Mouse (Mus musculus) WW6 (cell line): Measurements from ENCODE around the gene Rnf207.

Experiments used
- DNase-seq: peaks from one replicate; pipeline ENCODE4 v3.0.0-alpha.2; 2013; ENCODE audit warnings: low read depth, low spot score

The Rnf207 gene

DNA sequence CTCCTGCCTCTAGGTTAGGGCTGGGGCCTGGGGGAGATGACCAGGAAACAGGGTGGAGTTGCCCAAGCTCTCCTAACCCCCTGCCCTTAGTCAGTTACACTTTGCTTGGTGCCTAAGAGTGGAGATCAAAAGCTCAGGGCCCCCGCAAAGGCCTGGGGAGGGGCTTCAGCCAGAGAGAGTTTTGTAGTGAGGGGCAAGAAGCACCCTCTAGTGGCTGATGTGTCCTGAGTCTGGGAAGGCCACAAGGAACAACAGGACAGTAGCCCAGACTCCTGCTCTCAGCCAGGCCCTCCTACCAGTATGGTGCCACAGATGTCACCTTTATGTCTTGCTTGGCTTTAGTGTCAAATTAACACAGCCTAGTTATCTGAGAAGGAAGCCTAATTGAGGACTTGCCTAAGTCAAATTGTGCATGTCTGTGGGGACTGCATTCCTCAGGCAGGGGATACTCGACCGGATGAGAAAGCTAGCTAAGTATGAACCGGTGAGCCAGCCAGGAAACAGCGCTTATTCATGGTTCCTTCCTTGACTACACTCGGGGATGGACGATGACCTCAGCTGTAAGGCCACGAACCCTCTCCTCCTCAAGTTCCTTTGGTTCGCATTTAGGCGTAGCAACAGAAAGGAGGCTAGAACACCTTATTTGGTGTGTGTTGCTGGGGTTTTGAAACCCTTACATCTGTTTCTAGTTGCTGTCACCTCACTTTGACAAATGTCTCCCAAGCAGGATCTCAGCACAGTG lies 24.4 kb downstream of the Rnf207 start:
- DNase-seq: no peak

DNA sequence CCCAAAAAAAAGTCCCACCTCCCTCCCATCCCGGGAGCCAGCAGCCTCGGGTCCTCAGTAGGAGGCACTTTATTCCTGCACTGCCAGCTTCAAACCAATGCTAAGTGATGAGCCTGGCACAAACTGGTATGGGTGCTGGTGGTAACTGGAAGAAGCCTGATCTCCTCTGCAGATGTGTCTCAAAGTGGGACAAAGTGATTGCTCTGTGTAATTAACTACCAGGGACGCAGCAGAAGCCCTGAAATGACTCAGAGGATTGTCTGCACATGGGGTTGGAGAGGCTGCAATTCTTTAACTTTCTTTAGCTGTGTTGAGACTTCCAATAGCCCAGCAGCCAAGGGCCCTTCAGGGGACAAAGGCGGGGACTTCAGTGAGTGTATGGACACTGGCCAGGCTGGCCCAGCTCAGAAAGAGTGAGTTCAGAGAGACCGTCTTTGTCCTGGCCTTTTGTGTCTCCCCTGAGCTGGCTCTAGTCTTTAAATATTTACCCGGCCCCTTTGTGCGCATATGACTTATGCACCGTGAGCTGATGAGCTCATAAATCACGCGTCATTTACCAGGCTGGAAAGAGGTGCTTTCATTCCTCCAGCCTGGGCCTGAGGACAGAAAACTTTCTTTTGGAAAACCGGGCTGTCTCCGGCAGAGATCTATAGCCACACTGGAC lies 26.6 kb downstream of the Rnf207 start:
- no peak for DNase-seq

DNA sequence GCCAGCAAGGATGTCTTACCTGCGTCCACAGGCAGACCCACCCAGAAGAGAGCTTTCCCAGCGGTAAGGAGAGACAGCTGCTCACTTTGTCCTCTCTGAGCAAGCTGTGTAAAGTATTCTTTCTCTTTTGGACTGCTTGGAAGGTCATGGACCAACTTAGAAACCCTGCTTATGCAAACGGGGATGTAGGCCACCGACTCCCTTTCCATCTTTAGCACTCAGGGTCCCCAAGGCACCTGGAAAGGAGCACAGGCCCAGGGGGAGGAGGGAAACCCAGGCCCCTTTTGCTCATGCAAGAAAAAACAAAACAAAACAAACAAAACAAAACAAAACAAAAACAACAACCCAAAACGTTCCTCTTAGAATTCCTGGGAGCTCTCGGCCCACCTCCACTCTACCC lies 27.2 kb downstream of the Rnf207 start, which contains the start of gene Hes3:
Hes3 (minus strand) TSS at position 101 of the 400 bp plus-strand sequence.
- DNase-seq: no peak

DNA sequence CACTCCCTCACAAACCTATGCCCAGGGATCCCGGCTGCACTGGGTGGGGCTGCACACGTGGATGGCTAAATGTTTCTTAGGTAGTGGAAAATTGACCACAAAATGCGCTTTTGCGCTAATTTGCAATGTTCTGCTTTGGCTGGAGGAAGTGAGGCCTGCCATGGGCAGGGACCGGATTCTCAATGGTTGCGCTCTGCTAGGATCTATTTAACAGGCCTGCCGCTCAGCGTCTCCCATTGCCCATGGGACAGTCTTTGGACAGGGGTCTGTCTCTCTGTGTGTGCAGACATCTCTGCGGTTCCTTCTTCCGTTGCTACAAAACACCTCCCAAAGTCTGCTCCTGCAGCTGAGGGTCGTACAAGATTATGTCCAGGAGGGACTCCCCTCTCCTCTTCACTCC lies 27.8 kb downstream of the Rnf207 start:
- no peak for DNase-seq

DNA sequence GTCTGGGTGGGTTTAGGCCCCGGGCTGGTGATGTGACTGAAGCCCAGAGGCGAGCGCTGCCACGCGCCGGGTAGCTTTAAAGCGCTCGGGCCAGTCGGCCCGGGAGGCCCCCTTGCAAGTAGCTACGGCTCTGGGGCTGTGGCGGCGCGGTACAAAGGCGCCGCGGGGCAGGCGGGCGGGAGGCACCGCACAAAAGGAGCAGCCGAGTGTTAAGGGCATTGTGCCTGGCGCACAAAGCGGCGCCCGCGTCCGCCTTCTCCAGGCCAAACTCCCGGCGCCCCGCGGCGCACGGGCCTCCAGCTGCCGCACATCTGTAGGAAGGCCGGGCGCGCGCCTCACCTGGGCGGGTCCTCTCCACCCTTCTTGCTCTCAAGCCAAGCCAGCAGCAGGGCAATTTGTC lies 28.4 kb downstream of the Rnf207 start:
- peak; percentile 56 for DNase-seq

DNA sequence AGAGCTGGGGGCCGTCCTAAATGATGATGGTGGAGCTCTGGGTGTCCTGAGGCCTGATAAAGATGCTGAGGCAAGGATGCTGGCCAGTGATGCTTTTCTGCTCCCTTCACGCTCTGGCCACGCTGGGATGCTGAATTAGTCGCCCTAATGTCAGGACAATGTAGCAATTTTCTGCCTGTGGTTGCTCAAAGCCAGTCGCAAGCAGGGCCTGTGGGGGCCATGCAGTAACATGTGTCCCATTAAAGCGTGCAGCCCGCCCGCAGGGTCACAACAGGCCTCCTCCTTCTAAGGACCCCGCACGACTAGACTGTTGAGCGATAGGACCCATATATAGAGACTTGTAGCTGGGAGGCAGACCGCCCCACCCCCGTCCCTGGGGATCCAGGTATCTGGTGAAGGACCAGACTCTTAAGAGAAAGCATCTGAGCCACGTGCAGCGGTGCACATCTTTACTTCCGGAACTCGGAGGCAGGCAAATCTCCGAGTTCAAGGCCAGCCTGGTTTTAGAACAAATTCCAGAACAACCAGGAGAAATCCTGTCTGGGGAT lies 30.3 kb downstream of the Rnf207 start:
- DNase-seq: no peak

DNA sequence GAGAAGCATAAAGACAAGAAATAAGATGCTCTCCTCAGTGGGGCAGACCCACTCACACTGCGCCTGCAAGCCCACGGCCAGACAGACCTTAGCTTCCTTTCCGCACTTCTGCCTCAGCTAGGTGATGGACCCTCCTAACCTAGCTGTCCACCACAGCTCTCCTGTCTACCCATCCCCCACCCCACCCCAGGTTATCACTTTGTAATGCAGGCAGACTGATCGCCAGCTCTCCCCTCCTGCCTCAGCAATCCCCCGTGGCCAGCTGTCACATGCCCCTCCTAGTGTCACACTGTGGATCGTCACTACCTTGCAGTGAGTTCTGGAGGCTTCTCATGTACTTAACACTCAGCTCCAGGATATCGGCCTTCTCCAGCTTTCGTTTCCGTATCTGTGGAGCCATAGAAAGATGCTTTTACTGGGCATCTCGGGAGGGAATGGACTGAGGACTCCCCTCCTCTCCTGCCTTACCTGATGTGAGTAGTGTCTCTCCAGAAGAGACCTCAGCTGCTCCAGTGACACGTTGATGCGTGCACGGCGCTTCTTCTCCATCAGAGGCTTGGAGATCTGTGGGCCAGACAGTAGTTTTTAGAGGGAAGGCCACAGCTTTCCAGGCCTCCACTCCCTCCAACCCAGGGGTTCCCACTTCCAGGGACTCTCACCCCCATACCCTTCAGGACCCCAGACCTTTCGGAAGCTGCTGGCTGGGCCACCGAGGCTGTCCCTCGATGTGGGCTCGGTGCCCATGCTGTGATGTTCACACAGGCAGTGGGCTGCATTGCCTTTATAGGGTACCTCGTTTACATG lies 31.3 kb downstream of the Rnf207 start:
- no peak for DNase-seq

DNA sequence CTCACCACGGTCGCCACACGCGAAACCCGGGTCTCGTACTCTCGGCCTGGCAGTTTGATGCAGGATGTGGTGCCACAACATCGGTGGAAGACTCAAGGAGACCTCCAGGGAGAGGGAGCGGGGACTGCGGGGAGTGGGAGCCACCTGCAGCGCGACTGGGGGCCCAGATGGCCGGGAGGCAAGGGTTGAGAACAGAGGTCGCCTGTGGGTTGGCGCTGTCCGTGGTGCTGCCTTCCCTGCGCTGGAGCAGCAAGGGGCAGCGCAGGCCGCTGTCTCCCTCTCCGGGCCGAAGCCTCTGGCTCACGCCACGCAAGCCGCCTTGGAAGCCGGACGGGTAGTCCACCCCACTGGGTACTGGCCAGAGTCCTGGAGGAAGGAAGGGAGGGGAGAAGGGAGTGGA lies 31.9 kb downstream of the Rnf207 start:
- no peak for DNase-seq

DNA sequence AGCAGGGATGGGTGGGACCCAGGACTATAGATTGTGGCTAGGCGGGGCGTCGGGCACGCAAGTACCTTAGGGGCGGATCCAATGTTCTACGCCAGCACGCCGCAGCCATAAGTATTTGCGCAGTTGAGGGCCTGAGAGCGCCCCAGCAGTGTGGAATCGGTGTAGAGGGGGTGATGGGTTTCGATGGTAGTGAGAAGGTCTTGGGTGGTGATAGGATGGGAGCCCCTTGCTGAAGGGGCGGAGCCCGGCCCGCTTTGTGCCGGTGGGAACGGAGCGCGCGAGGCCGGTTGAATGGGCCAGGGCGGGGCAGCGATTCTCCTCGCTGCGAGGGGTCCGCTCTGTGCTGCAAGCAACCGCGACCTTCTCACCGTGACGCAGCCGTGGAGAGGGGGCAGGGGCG lies 32.6 kb downstream of the Rnf207 start:
- peak; percentile 46 for DNase-seq

DNA sequence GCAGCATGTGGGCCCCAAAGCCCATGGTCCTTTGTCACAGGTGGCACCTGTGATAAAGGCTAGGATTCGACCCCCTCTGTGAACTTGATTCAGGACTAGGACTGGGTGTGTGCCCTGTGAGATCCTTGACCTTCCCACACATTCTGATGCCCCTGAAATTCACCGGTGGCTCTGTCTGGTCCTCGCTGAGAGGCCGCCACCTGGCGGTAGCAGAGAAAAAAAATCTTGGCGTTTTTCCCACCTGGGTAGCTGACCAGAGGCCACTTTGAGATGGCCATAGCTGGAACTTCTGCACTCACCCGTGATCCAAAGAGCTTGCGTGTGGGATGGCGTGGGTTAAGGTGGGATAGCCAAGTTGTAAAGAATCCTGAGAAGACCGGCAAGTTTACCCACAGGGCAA lies 33.3 kb downstream of the Rnf207 start:
- DNase-seq: no peak

DNA sequence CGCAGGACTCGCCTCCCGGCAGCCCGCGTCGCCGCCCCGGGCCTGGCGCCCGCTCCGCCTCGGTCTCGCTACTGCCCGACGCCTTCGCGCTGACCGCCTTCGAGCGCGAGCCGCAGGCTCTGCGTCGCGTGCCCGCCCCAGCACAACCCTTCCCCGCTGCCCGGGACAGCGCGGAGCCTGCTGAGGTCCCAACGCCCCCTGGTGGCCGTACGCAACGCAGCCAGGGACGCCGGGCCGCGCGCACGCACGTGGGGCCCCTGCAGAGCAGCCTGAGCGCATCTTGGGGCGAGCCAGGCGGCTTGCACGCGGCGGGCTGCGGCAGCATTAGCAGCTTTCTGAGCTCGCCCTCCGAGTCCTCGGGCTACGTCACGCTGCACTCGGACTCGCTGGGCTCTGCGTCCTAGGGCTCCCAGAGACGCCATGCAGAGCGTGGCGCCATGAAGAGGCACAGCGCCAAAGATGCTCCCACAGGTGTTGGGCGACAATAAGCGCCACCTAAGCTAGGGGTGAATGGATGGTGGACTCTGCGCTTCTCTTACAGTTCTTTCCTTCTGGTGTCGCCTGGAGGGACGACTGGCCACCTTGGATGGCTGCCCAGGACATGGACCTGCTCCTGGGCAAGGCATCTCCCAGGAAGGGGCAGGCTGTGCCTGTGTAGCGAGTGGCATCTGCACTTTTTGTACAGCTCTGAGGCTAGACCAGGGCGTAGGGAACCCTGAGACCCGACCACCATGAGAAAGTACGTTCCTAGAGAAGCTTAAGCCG lies 35.4 kb downstream of the Rnf207 start:
- DNase-seq: peak; percentile 63

DNA sequence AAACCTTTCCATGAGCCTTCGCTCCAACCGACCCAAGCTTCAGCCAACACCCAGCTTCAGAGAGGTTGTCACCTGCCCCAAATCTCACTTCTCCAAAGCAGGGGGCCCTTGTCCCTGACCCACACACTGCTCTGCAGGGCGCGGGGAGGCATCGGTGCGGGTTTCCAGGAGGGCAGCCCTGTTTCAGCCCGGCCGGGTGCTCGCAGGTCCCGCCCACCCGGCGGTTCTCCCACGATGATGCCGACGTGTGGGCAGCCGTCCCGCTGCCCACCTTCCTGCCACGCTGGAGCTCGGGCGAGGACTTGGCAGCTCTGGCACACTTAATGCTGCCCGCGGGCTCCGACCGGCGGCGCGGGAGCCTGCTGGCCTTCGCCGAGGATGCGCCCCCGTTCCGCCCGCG lies 36.1 kb downstream of the Rnf207 start:
- DNase-seq: no peak

DNA sequence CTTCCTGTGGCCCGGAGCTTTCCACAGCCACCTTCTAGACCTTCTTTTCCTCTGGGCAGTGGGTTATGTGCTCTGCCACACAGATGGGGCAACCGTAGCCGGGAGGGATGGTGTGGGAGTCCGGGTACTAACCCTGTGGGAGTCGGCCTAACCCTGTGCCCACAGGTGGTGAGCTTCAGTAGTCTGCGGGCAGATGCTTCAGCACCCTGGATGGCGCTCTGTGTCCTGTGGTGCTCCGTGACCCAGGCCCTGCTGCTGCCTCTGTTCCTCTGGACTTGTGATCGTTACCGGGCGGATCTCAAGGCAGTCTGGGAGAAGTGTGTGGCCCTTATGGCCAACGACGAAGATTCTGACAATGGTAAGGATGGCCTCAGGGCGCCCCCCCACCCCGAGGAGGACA lies 37.2 kb downstream of the Rnf207 start:
- no peak for DNase-seq

DNA sequence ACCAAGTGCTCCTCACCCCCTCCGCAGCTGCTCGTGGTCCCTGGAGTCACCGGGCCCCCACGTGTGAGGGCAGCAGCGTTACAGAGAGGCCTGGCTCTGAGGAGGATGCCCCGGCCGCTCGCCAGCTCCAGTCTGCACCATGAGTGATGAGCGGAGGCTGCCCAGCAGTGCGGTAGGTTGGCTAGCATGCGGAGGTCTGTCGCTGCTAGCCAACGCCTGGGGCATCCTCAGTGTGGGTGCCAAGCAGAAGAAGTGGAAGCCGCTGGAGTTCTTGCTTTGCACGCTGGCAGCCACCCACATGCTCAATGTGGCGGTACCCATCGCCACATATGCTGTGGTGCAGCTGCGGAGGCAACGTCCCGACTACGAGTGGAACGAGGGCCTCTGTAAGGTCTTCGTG lies 39.8 kb downstream of the Rnf207 start:
- no peak for DNase-seq

DNA sequence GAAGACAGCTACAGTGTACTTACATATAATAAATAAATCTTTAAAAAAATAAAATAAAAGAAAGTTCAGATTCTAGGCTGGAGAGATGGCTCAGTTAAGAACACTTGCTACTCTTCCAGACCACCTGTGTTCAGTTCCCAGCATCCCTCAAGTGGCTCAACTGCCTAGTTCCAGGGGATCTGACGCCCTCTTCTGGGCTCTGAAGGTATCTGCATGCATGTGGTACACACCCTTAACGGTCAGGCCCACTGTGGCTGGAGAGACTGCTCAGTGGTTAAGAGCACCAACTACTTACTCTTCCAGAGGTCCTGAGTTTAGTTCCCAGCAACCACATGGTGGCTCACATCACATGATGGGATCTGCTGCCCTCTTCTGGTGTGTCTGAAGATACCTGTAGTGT lies 40.9 kb downstream of the Rnf207 start:
- no peak for DNase-seq

DNA sequence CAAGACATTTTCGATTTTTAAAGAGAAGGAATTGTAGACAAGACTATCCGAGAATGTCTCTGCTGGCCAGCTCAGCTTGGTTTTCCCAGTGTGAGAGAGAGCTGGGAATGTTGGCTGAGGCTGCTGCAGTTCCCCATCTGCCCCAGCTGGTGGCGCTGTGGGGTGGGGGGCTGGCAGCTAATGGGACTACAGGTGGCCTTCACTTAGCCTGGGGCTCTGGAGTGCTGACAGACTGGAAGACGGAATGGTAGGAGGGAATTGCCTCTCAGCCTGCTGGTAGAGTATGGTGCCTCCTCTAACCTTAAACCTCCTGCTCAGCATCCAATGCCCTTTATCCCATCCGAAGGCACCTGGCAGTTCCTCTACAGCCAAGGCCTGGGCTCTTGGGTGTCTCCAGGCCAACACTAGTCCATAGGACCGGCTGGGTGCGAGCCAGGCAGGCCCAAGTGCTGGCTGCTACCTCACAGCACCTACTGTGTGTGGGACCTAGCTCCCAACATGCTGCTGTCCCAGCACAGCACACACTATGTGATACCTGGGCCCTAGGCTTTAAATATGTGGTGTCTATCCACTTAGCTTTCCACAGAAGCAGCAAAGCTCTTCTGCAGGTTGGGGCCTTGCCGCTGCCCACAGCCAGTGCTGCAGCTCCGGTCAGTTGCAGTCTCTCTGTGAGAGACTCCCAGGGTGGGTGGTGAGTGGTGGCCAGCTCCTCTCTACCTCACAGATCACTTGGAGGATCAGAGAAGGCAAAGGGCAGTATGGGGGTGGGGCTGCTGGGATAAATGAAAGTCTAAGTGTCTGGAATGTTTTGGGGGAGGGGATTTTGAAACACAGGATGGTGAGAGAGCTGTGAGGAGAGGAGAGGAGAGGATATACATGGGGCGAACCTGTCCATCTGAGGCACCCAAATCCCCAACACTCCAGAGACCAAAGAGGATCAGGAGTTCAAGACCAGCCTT lies 42.1 kb downstream of the Rnf207 start:
- no peak for DNase-seq

DNA sequence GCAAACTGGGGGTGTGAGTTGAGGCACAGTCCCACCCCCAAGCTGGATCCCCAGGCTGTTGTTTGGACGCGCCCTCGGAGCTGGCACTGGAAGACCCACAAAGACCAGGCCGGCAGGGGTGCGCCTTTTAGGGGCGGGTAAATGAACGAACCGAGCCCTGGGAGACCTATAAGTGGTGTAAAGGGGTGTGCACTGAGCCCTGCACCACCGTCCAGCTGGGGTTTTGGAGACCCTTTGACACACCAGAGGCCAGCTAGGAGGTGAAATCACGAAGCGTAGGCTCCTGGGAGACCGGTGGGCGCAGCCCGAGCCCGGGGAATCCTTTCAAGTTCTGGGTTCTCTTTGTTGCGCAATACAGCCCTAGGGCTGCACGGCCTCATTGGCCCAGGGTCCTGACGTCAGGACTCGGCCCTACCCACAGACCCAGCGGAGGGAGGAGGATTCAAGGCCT lies 44.1 kb downstream of the Rnf207 start:
- DNase-seq: no peak

DNA sequence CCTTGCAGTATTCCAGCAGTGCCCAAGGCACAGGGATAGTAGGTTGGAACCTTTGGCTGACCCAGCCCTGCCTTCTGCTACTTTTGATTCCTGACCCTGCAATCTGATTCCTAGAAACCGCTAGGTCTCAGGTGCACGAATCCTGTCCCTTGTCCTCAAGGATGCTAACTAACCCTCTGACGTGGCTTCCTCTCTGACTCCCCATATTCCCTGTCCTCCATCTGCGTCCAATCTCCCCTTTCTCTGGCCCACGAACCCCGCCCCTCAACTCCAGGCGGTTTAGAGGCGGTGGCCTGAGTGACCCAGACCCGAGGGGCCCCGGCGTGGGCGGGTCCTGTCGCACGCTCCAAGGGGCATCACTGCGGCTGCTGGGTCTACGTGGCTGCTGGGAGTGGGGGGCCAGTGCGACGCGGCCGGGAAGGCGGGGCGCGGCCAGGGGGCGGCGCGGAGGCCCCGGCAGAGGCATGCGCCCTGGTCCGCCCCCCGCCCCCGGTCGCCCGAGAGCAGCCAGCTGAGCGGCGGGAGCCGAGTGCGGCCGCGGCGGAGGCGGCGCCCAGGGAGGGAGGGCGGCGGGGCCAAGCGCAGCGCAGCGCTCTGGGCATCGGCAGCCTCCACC lies 45.1 kb downstream of the Rnf207 start, which contains the start of gene Gpr153:
Gpr153 (plus strand) TSS at position 612 of the 616 bp plus-strand sequence.
- no peak for DNase-seq

DNA sequence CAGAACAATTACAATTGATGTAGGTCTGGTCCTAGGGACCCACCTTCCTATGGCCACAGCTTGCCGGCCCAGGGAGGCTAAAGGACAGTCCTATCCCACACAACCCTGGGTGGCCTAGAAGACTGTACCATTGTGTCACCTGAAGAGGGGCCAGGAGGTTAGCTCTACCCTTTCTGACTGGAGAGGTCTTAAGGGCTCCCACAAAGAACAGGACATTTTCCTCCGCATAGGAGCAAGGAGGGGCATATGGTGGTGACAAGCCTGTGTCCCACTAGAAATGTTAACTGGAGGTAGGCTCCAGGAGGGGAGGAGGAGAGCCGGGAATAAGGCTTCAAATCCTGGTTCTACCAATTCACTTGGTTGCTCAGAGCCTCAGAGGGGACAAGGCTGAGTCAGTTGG lies 45.6 kb downstream of the Rnf207 start:
- DNase-seq: no peak
